Mouse (Mus musculus) erythroblast, embryonic 14.5 days (primary cell): ENCODE measurements around the gene Fate1.

ENCODE experiments used
- GATA1 ChIP-seq: IDR thresholded peaks from 2 replicates; pipeline ENCODE4 v1.6.1; 2012; ENCODE audit warnings: low read length, inconsistent platforms, mixed read lengths
- TAL1 ChIP-seq: IDR thresholded peaks from 3 replicates; pipeline ENCODE4 v1.6.1; 2012; ENCODE audit warnings: low read length, inconsistent platforms, mixed read lengths

- TF ChIP-seq GATA1 (no peak), TAL1 (no peak)
These were observed 39.5 kb downstream of the Fate1 start for GRCm38 (mm10) chrX:72012236-72012635.
